Mouse (Mus musculus) naive thymus-derived CD4-positive, alpha-beta T cell, adult 2 months (primary cell): ENCODE measurements around the gene Gm17175.
"Not testable (repeated sequence)": the region's sequence is repeated elsewhere in the genome, so short reads cannot be mapped to it uniquely, and the experiment has no call there.

ENCODE experiments used
- DNase-seq: peaks from one replicate; pipeline ENCODE4 v3.0.0-alpha.2; 2011; ENCODE audit warnings: low read depth

The Gm17175 gene

GRCm38 (mm10) chr14:51573963-51574362 lies at the start of gene Gm17175:
Gene Gm17175, minus strand, starts transcription at chr14:51574063.
- not testable (repeated sequence) for DNase-seq

DNA sequence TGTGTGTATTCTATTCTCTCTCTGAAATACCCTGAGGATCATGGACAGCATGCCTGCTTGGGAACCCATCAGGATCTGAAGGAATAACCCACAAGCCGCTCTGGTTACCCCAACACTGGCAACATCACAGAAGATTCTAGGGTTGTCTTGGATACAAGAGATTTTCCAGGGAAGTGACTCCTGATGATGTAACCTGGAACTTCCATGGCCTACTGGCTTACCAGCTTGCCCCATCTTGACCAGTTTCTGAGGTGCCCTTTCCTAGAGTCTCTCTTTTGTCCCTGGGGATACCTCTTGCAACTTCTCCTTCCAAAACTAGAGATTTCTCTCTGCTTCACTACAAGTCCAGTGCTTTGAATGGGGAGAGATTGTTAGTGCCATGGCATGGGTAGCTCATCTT lies 37.3 kb upstream of the Gm17175 start, which contains the start of gene Gm17078:
Gene Gm17078 (minus strand): TSS at position 101 of the 400 bp plus-strand sequence.
- DNase-seq = no peak

DNA sequence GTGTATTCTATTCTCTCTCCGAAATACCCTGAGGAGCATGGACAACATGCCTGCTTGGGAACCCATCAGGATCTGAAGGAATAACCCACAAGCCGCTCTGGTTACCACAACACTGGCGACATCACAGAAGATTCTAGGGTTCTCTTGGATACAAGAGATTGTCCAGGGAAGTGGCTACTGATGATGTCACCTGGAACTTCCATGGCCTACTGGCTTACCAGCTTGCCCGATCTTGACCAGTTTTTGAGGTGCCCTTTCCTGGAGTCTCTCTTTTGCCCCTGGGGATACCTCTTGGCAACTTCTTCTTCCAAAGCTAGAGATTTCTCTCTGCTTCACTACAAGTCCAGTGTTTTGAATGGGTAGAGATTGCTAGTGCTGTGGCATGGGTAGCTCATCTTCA lies 18.2 kb upstream of the Gm17175 start, which contains the start of gene Gm17174:
Gene Gm17174 (minus strand): TSS at position 101 of the 400 bp plus-strand sequence.
- DNase-seq = not testable (repeated sequence)

DNA sequence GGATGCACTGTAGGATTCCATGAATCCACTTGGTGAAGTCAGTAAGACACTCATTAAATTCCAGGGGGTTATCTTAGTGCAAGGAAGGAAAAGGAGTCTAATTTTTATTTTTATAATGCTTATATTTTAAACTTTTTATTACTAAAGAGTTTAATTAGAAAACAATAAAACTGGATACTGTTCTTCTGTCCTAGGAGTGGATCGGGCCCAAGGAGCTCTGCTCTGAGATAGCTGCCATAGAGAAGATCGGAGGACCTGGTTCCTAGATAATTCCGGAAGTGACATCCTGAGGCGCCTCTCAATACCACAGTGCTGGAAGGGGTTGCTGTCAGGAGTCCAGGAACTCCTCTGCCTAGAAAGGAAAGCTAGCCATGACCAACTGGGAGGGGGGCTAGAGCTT lies 21.4 kb downstream of the Gm17175 start, which contains the start of gene Gm5622:
Gene Gm5622 (plus strand): TSS at position 301 of the 400 bp plus-strand sequence.
- DNase-seq = no peak
